Mouse (Mus musculus): ENCODE data around the gene Ptger1. TPM values are rescaled to one million over a fixed set of nuclear protein-coding genes. Genes with fewer than 3 reads are reported as not detected.
A peak's percentile ranks its signal among the peaks of the same experiment; 100 is the strongest.

Gene Ptger1
- 0.91 and 0.96 TPM in 2 replicates for polyA plus RNA-seq (2016; fragmentation: Nextera tagmentation; extraction: Ambion mirVana)

- H3K4me1 ChIP-seq: peaks cover 41% of the 10 kb centered on the region
- ATAC-seq (ENCODE audit: low FRiP score): no peak
- H3K9ac ChIP-seq: no peak within 1 kb of the TSS
- H3K27me3 ChIP-seq: peaks cover 12% of the 10 kb centered on the region
- no peaks in the 10 kb centered on the region for H3K9me3 ChIP-seq
- WGBS: 47% methylated on average over 14 of the region's 14 CpGs
- H3K4me2 ChIP-seq: no peak within 1 kb of the TSS
- peaks cover 36% of the 10 kb centered on the region for H3K36me3 ChIP-seq (replicated peaks)
- H3K27ac ChIP-seq: 0 out of 2 replicates have a peak within 1 kb of the TSS, but pooled peaks have one; percentile 31
- no peak within 1 kb of the TSS for H3K4me3 ChIP-seq (replicated peaks)
These were observed at the start of gene Ptger1 for GRCm38 (mm10) chr8:83665969-83666865. Gene Ptger1 (plus strand): TSS chr8:83666678.

GRCm38 (mm10) chr8:83617111-83617510, 49.4 kb upstream of the Ptger1 start:
- no peaks in the 10 kb centered on the region for H3K9me3 ChIP-seq
- H3K9ac ChIP-seq: no peak overlapping the region
- H3K27me3 ChIP-seq: no peaks in the 10 kb centered on the region
- H3K4me2 ChIP-seq: no peak overlapping the region
- no peak for ATAC-seq (ENCODE audit: low FRiP score)
- no peak overlapping the region for H3K27ac ChIP-seq
- peaks cover 1% of the 10 kb centered on the region; the same call in 1 of the 2 replicates for H3K4me1 ChIP-seq
- H3K36me3 ChIP-seq (replicated peaks): peaks cover 23% of the 10 kb centered on the region
- no peak overlapping the region for H3K4me3 ChIP-seq (replicated peaks)
- 85% methylated on average over 2 of the region's 2 CpGs for WGBS

DNA sequence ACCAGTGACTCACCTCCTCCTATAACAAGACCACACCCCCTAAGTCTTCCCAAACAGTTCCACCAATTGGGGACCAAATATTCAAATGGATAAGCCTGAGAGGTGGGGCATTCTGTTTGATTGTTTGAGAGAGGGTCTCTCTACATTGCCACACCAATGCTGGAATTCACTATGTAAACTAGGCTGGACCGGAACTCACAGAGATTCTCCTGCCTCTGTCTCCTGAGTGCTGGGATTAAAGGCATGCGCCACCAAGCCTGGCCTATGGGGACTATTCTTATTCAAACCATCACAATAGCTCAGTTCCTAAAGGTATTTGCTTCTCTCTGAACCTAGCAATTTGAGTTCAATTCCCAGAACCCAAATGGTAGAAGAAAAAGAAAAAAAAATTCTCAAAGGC, 47.9 kb upstream of the Ptger1 start:
- 94% methylated on average over 2 of the region's 2 CpGs for WGBS
- H3K36me3 ChIP-seq (replicated peaks): peaks cover 9% of the 10 kb centered on the region
- no peak overlapping the region for H3K9ac ChIP-seq
- no peak overlapping the region for H3K4me2 ChIP-seq
- no peak for ATAC-seq (ENCODE audit: low FRiP score)
- no peak overlapping the region for H3K27ac ChIP-seq
- no peak overlapping the region for H3K4me3 ChIP-seq (replicated peaks)
- no peaks in the 10 kb centered on the region for H3K27me3 ChIP-seq
- peaks cover 4% of the 10 kb centered on the region; the same call in 1 of the 2 replicates for H3K4me1 ChIP-seq
- no peaks in the 10 kb centered on the region for H3K9me3 ChIP-seq

DNA sequence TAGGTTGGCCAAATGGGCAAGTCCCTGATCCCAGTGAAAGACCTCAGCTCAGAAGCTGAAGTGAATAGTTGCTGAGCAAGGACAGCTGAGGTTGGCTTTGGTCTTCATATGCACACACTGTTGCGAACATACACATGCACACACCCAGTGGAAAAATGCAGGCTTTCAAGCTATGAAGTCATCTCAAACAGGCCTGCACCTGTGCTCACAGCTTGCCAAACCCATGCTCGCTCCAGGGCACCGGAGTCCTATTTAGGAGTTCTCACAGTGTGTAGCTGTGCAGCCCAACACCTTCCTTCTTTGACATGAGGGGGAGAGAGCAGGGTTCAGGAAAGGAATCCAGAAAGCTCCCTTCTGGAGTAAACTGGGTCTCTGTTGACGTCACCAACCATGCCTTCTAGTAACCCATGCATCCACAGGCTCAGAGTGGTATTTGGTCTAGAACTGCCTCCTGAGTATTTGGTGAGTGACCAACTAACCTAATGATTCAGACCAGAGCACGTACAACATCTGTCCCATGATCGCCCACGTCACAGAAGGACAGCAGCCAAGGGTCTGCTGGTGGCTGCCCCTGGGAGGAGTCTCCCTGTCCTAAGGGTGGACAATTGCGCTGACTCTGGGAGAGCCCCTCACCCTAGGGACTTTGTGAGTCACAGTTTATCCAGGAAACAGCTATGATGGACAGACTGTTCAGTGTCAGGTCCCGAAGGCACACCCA, 46.8 kb upstream of the Ptger1 start:
- WGBS: 90% methylated on average over 9 of the region's 9 CpGs
- peaks cover 4% of the 10 kb centered on the region; the same call in 1 of the 2 replicates for H3K4me1 ChIP-seq
- no peaks in the 10 kb centered on the region for H3K9me3 ChIP-seq
- no peak for ATAC-seq (ENCODE audit: low FRiP score)
- no peaks in the 10 kb centered on the region for H3K36me3 ChIP-seq (replicated peaks)
- no peak overlapping the region for H3K4me3 ChIP-seq (replicated peaks)
- H3K9ac ChIP-seq: no peak overlapping the region
- H3K4me2 ChIP-seq: no peak overlapping the region
- H3K27ac ChIP-seq: no peak overlapping the region
- H3K27me3 ChIP-seq: no peaks in the 10 kb centered on the region

- WGBS: 62% methylated on average over 15 of the region's 15 CpGs
- H3K27me3 ChIP-seq: no peaks in the 10 kb centered on the region
- H3K9me3 ChIP-seq: no peaks in the 10 kb centered on the region
- peaks cover 4% of the 10 kb centered on the region; the same call in 1 of the 2 replicates for H3K4me1 ChIP-seq
- no peaks in the 10 kb centered on the region for H3K36me3 ChIP-seq (replicated peaks)
- H3K9ac ChIP-seq: peak overlapping the region; percentile 58
- H3K27ac ChIP-seq: no peak overlapping the region
- peak; percentile 66; the same call in 1 of the 2 replicates for ATAC-seq (ENCODE audit: low FRiP score)
- H3K4me2 ChIP-seq: peak overlapping the region; percentile 78
- H3K4me3 ChIP-seq (replicated peaks): peak overlapping the region; percentile 43
These were observed 44.6 kb upstream of the Ptger1 start for GRCm38 (mm10) chr8:83621691-83622388.

GRCm38 (mm10) chr8:83622389-83622989, 44.0 kb upstream of the Ptger1 start:
- no peaks in the 10 kb centered on the region for H3K27me3 ChIP-seq
- ATAC-seq (ENCODE audit: low FRiP score): peak; percentile 94
- H3K36me3 ChIP-seq (replicated peaks): no peaks in the 10 kb centered on the region
- WGBS: 10% methylated on average over 23 of the region's 23 CpGs
- H3K4me3 ChIP-seq (replicated peaks): peak overlapping the region; percentile 43
- no peak overlapping the region for H3K27ac ChIP-seq
- H3K4me2 ChIP-seq: peak overlapping the region; percentile 78
- peaks cover 4% of the 10 kb centered on the region; the same call in 1 of the 2 replicates for H3K4me1 ChIP-seq
- H3K9ac ChIP-seq: peak overlapping the region; percentile 58
- no peaks in the 10 kb centered on the region for H3K9me3 ChIP-seq

GRCm38 (mm10) chr8:83623549-83623948, 42.9 kb upstream of the Ptger1 start:
- ATAC-seq (ENCODE audit: low FRiP score): no peak
- H3K4me1 ChIP-seq: peaks cover 4% of the 10 kb centered on the region; the same call in 1 of the 2 replicates
- 92% methylated on average over 7 of the region's 7 CpGs for WGBS
- no peak overlapping the region for H3K9ac ChIP-seq
- no peak overlapping the region for H3K27ac ChIP-seq
- no peaks in the 10 kb centered on the region for H3K27me3 ChIP-seq
- no peaks in the 10 kb centered on the region for H3K9me3 ChIP-seq
- H3K36me3 ChIP-seq (replicated peaks): no peaks in the 10 kb centered on the region
- H3K4me3 ChIP-seq (replicated peaks): no peak overlapping the region
- no peak overlapping the region for H3K4me2 ChIP-seq

- Histone ChIP-seq H3K9ac (no peak overlapping the region), H3K4me1 (peaks cover 4% of the 10 kb centered on the region; the same call in 1 of the 2 replicates), H3K36me3 (replicated peaks) (no peaks in the 10 kb centered on the region), H3K4me2 (no peak overlapping the region), H3K27me3 (no peaks in the 10 kb centered on the region), H3K9me3 (no peaks in the 10 kb centered on the region), H3K27ac (no peak overlapping the region), H3K4me3 (replicated peaks) (no peak overlapping the region)
- 37% methylated on average over 3 of the region's 3 CpGs for WGBS
- no peak for ATAC-seq (ENCODE audit: low FRiP score)
These were observed 41.7 kb upstream of the Ptger1 start for GRCm38 (mm10) chr8:83624739-83625138.

GRCm38 (mm10) chr8:83625676-83626299, 40.7 kb upstream of the Ptger1 start:
- ATAC-seq (ENCODE audit: low FRiP score): no peak
- 90% methylated on average over 6 of the region's 6 CpGs for WGBS
- Histone ChIP-seq H3K4me3 (replicated peaks) (no peak overlapping the region), H3K9me3 (no peaks in the 10 kb centered on the region), H3K27me3 (no peaks in the 10 kb centered on the region), H3K27ac (no peak overlapping the region), H3K4me2 (no peak overlapping the region), H3K4me1 (peaks cover 4% of the 10 kb centered on the region; the same call in 1 of the 2 replicates), H3K36me3 (replicated peaks) (no peaks in the 10 kb centered on the region), H3K9ac (no peak overlapping the region)

- Histone ChIP-seq H3K4me2 (no peak overlapping the region), H3K36me3 (replicated peaks) (no peaks in the 10 kb centered on the region), H3K27ac (no peak overlapping the region), H3K27me3 (peaks cover 4% of the 10 kb centered on the region; the same call in 1 of the 2 replicates), H3K4me1 (no peaks in the 10 kb centered on the region), H3K9me3 (peaks cover 5% of the 10 kb centered on the region), H3K4me3 (replicated peaks) (no peak overlapping the region), H3K9ac (no peak overlapping the region)
- no peak for ATAC-seq (ENCODE audit: low FRiP score)
- WGBS: 82% methylated on average over 7 of the region's 7 CpGs
These were observed 34.3 kb upstream of the Ptger1 start for GRCm38 (mm10) chr8:83632083-83632707.

GRCm38 (mm10) chr8:83638856-83639255, 27.6 kb upstream of the Ptger1 start:
- 77% methylated on average over 4 of the region's 4 CpGs for WGBS
- H3K4me3 ChIP-seq (replicated peaks): no peak overlapping the region
- no peaks in the 10 kb centered on the region for H3K4me1 ChIP-seq
- ATAC-seq (ENCODE audit: low FRiP score): no peak
- H3K9ac ChIP-seq: no peak overlapping the region
- no peaks in the 10 kb centered on the region for H3K36me3 ChIP-seq (replicated peaks)
- H3K4me2 ChIP-seq: no peak overlapping the region
- H3K27ac ChIP-seq: no peak overlapping the region
- H3K9me3 ChIP-seq: peaks cover 5% of the 10 kb centered on the region
- peaks cover 4% of the 10 kb centered on the region; the same call in 1 of the 2 replicates for H3K27me3 ChIP-seq

All from forebrain, embryonic 12.5 days (tissue).